Mouse (Mus musculus) kidney, adult 2 months (tissue): ENCODE results near the gene Ibsp. TPM values are rescaled to one million over a fixed set of nuclear protein-coding genes. Genes with fewer than 3 reads are reported as not detected.

Experiments used
- DNase-seq: peaks from one replicate; pipeline ENCODE4 v3.0.0; 2021
- H3K27ac ChIP-seq: fragments of 200-500 bp; 2 replicates; pipeline ENCODE4 v1.5.1; 2012; ENCODE audit warnings: low read depth, low read length, control low read depth, inconsistent platforms; ENCODE audit not compliant: insufficient read depth
- H3K27me3 ChIP-seq: fragments of 200-500 bp; replicated peaks from 2 replicates; pipeline ENCODE4 v1.6.1; 2012; ENCODE audit warnings: mild to moderate bottlenecking, moderate library complexity, low read length, inconsistent platforms; ENCODE audit not compliant: control insufficient read depth, insufficient read depth
- H3K36me3 ChIP-seq: fragments of 200-500 bp; 2 replicates; pipeline ENCODE4 v1.6.1; 2012; ENCODE audit warnings: mild to moderate bottlenecking, moderate library complexity, low read length, inconsistent platforms; ENCODE audit not compliant: control insufficient read depth, insufficient read depth
- H3K4me1 ChIP-seq: fragments of 200-500 bp; 2 replicates; pipeline ENCODE4 v1.6.1; 2011; ENCODE audit warnings: low read length; ENCODE audit not compliant: control insufficient read depth, insufficient read depth
- H3K4me3 ChIP-seq: fragments of 200-500 bp; 2 replicates; pipeline ENCODE4 v1.5.1; 2011; ENCODE audit warnings: mild to moderate bottlenecking, low read depth, low read length, control low read depth; ENCODE audit not compliant: insufficient read depth
- CTCF ChIP-seq: fragments of 200-500 bp; conservative IDR thresholded peaks from 2 replicates; pipeline ENCODE4 v1.5.1; 2011; ENCODE audit warnings: low read depth, mild to moderate bottlenecking, control low read depth, low read length, moderate library complexity, mixed read lengths; ENCODE audit not compliant: insufficient read depth, insufficient read length
- POLR2A ChIP-seq: fragments of 200-500 bp; IDR thresholded peaks from one replicate; pipeline ENCODE4 v1.6.1; 2011; ENCODE audit warnings: low read depth, low read length, control low read depth
- WGBS: fragments of 180-500 bp; shearing (Covaris S2); methylation state at CpG from one replicate; pipeline ENCODE4 v1.1.7; 2018; 5-methylcytosine and 5-hydroxymethylcytosine counted together
- polyA plus RNA-seq: library from polyadenylated mRNA; depleted of rRNA; stranded (reverse); fragments of >200 nt; gene quantifications from 2 replicates; pipeline ENCODE4 v1.2.3, GENCODE M21; 2012; rRNA removed

Ibsp gene
- polyA plus RNA-seq, 1 experiment: not detected

DNA sequence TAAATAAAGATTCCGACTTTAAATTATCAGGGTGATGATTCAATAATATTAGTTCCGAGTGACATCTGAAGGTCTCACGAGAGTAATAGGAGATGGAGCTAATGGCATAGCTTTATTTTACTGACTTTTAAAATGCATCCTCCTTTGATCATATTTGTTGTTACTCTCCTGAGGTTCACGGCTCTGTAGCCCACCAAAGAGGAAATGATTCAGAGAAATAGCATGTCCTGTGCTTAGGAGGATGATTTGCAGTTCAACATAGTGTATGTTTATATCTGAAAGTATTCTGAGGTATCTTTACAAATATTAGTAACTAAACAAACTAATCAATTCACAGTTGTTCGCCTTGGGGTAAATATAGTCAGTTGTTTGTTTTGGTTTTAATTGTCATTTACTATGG lies 58.6 kb downstream of the Ibsp start:
- no peak for TF ChIP-seq CTCF
- TF ChIP-seq POLR2A: no peak
- H3K4me3 ChIP-seq: no peak overlapping the region
- 74% methylated on average over 5 of the region's 5 CpGs for WGBS
- no peaks in the 10 kb centered on the region for H3K36me3 ChIP-seq
- DNase-seq: no peak
- peaks cover 5% of the 10 kb centered on the region; the same call in 1 of the 2 replicates for H3K4me1 ChIP-seq
- H3K27me3 ChIP-seq: no peaks in the 10 kb centered on the region
- no peak overlapping the region for H3K27ac ChIP-seq

- DNase-seq: peak; percentile 13
- Histone ChIP-seq H3K27me3 (no peaks in the 10 kb centered on the region), H3K4me3 (no peak overlapping the region), H3K27ac (no peak overlapping the region), H3K4me1 (peaks cover 5% of the 10 kb centered on the region; the same call in 1 of the 2 replicates), H3K36me3 (no peaks in the 10 kb centered on the region)
- 19% methylated on average over 7 of the region's 7 CpGs for WGBS
- no peak for TF ChIP-seq CTCF
- no peak for TF ChIP-seq POLR2A
These were observed 59.6 kb downstream of the Ibsp start for GRCm38 (mm10) chr5:104358592-104358991.

GRCm38 (mm10) chr5:104359257-104359656 lies 60.3 kb downstream of the Ibsp start:
- H3K4me3 ChIP-seq: no peak overlapping the region
- H3K4me1 ChIP-seq: peaks cover 5% of the 10 kb centered on the region; the same call in 1 of the 2 replicates
- WGBS: 31% methylated on average over 6 of the region's 6 CpGs
- DNase-seq: peak; percentile 39
- no peaks in the 10 kb centered on the region for H3K27me3 ChIP-seq
- H3K36me3 ChIP-seq: no peaks in the 10 kb centered on the region
- TF ChIP-seq CTCF (no peak), POLR2A (no peak)
- no peak overlapping the region for H3K27ac ChIP-seq

Other genes with a start within 250 kb of the Ibsp start
- gene Gm17660, start 221.6 kb upstream of the Ibsp start, polyA plus RNA-seq: not detected in 2 replicates
- 31.6 and 36.4 TPM in 2 replicates for gene Sparcl1, start 185.4 kb upstream of the Ibsp start, polyA plus RNA-seq
- not detected in 2 replicates for gene Dspp, start 128.5 kb upstream of the Ibsp start, polyA plus RNA-seq
- gene Dmp1, start 96.6 kb upstream of the Ibsp start, polyA plus RNA-seq: not detected in 2 replicates
- not detected in 2 replicates for gene Mepe, start 26.2 kb downstream of the Ibsp start, polyA plus RNA-seq
- 1,966 and 1,980 TPM in 2 replicates for gene Spp1, start 135.9 kb downstream of the Ibsp start, polyA plus RNA-seq
- 56.8 and 59.3 TPM in 2 replicates for gene Pkd2, start 160.3 kb downstream of the Ibsp start, polyA plus RNA-seq
- gene BC005561, start 209.2 kb downstream of the Ibsp start, polyA plus RNA-seq: 1.1 and 1.4 TPM in 2 replicates